Mouse (Mus musculus) MEL (cell line): ENCODE results near the gene Siglecf.

ENCODE experiments used
- ETS1 ChIP-seq: IDR thresholded peaks from 2 replicates; pipeline ENCODE4 v1.6.1; 2012; ENCODE audit warnings: low read depth, mild to moderate bottlenecking, inconsistent platforms, low read length, improper control_type of control experiment, moderate library complexity
- GABPA ChIP-seq: IDR thresholded peaks from 2 replicates; pipeline ENCODE4 v1.6.1; 2012; ENCODE audit warnings: low read depth, mild to moderate bottlenecking, inconsistent platforms, low read length, improper control_type of control experiment, moderate library complexity
- GATA1 ChIP-seq: IDR thresholded peaks from 2 replicates; pipeline ENCODE4 v1.6.1; 2011; ENCODE audit warnings: low read depth, low read length, improper control_type of control experiment
- HCFC1 ChIP-seq: IDR thresholded peaks from 2 replicates; pipeline ENCODE4 v1.6.1; 2012; ENCODE audit warnings: low read depth, mild to moderate bottlenecking, inconsistent platforms, low read length, improper control_type of control experiment, moderate library complexity
- POLR2A ChIP-seq, 2 experiments: IDR thresholded peaks; 2 replicates each; pipeline ENCODE4 v1.6.1; 2011 to 2012; ENCODE audit warnings: low read length in 2 of 2, mild to moderate bottlenecking in 2 of 2, control low read depth in 1 of 2, improper control_type of control experiment in 1 of 2, low read depth in 1 of 2, moderate library complexity in 1 of 2; ENCODE audit not compliant: control insufficient read depth in 1 of 2, insufficient read depth in 1 of 2, poor library complexity in 1 of 2
- USF1 ChIP-seq: IDR thresholded peaks from 2 replicates; pipeline ENCODE4 v1.6.1; 2014; ENCODE audit warnings: low read depth, mild to moderate bottlenecking, inconsistent platforms, low read length, improper control_type of control experiment, moderate library complexity
- ZKSCAN1 ChIP-seq: IDR thresholded peaks from 2 replicates; pipeline ENCODE4 v1.6.1; 2012; ENCODE audit warnings: low read depth, mild to moderate bottlenecking, inconsistent platforms, low read length, improper control_type of control experiment, moderate library complexity
- ZNF384 ChIP-seq: IDR thresholded peaks from 2 replicates; pipeline ENCODE4 v1.6.1; 2012; ENCODE audit warnings: low read depth, mild to moderate bottlenecking, inconsistent platforms, low read length, improper control_type of control experiment

DNA sequence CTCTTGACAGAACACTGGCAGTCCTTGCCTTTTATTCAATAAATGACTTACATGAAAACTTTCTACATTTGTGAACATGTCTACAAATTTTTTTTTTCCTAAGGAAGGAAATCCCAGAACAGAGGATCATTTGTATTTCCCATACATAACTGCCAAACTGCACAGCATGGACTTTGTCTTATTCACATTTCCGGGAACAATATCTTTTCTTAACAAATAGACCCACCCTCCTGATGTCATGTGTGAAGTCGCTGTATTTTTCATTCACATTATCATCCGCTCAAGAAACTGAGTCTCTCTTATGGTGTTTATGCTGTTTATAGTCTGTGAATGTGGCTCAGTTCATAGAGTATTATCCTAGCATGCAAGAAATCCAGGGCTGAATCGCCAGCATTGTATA lies 2.6 kb downstream of the Siglecf start:
- TF ChIP-seq ETS1 (peak; percentile 47; the same call in 1 of the 2 replicates), GATA1 (peak; percentile 37; the same call in 1 of the 2 replicates), ZNF384 (no peak), USF1 (no peak), ZKSCAN1 (no peak), HCFC1 (no peak), GABPA (no peak), POLR2A (IDR thresholded peaks at IDR 0.05; ENCODE audit: control insufficient read depth in 1 of 2, insufficient read depth in 1 of 2, low read depth in 1 of 2, low read length in 2 of 2, poor library complexity in 1 of 2) (no peak)
